Mouse (Mus musculus): Measurements from ENCODE around the gene Lst1. TPM values are rescaled to one million over a fixed set of nuclear protein-coding genes. Genes with fewer than 3 reads are reported as not detected.
A peak's percentile ranks its signal among the peaks of the same experiment; 100 is the strongest.

Lst1 gene
- total RNA-seq, 1 experiment: 2.7 TPM

DNA sequence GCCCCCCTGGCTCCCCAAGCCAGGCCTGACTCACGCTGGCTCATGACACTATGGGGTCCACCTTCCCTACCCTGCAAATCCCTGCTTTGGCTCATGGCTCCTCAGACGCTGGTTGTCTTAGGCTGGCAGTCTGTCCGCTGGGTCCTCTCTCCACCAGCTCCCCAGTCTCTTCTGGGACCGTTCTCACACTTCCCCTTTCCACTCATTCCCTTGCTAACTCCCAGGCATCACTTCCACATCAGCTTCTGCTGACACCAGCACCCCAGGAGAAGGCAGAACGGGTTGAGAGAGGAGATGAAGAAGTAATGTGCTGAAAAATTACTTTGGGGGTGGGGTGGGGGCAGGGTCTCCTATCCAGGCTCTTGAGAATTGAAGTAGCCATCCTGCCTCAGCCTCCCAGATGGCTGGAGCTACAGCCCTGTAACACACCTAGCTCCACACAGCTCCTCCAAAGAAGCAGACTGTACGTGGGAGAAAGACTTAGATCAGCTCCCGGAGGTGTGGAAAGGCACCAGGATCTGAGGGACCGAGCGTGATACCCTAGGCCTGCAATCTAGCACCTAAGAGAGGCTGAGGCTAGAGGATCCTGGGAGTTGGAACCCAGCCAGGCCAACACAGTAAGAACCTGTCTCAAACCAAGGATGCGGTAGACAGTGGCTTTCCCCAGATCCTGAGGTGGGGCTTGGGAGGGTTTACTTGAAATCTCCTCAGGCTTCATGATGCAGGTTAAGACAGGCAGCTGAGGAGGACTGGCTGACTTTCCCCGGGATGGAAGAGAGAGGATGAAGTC, 15.6 kb downstream of the Lst1 start:
- no peak overlapping the region for H3K27ac ChIP-seq (ENCODE audit: insufficient read depth, low read depth, low read length, poor library complexity, severe bottlenecking)
- no peak overlapping the region for H3K9ac ChIP-seq (ENCODE audit: insufficient read depth, low read depth, low read length, poor library complexity, severe bottlenecking)
- no peak for DNase-seq (ENCODE audit: low read depth, low spot score)
- H3K9me3 ChIP-seq (ENCODE audit: control insufficient read depth, insufficient read depth, low read depth, low read length): no peaks in the 10 kb centered on the region
- H3K36me3 ChIP-seq (ENCODE audit: control insufficient read depth, insufficient read depth, low read length, poor library complexity, severe bottlenecking): no peaks in the 10 kb centered on the region
- in situ Hi-C loops (cut with MboI; ENCODE audit: low sequenced_read_pairs in 2 of 2, unreplicated experiment in 2 of 2): no loop called here
- no peak overlapping the region for H3K4me3 ChIP-seq (ENCODE audit: insufficient read depth in 1 of 2, low read depth in 1 of 2, low read length in 2 of 2, poor library complexity in 1 of 2, severe bottlenecking in 1 of 2)
- TF ChIP-seq HCFC1 (IDR thresholded peaks at IDR 0.05; ENCODE audit: borderline replicate concordance, insufficient read depth, low read length) (no peak), CHD2 (IDR thresholded peaks at IDR 0.05; ENCODE audit: low read depth, low read length) (no peak), ZNF384 (IDR thresholded peaks at IDR 0.05; ENCODE audit: low read depth, low read length) (no peak), ZC3H11A (IDR thresholded peaks at IDR 0.05; ENCODE audit: borderline replicate concordance, low read depth, low read length) (no peak), MAFK (IDR thresholded peaks at IDR 0.05; ENCODE audit: insufficient read depth, low read depth, low read length) (no peak)
- H3K4me1 ChIP-seq (ENCODE audit: control insufficient read depth in 2 of 2, insufficient read depth in 2 of 2, low read length in 2 of 2, poor library complexity in 1 of 2): no peaks in the 10 kb centered on the region

DNA sequence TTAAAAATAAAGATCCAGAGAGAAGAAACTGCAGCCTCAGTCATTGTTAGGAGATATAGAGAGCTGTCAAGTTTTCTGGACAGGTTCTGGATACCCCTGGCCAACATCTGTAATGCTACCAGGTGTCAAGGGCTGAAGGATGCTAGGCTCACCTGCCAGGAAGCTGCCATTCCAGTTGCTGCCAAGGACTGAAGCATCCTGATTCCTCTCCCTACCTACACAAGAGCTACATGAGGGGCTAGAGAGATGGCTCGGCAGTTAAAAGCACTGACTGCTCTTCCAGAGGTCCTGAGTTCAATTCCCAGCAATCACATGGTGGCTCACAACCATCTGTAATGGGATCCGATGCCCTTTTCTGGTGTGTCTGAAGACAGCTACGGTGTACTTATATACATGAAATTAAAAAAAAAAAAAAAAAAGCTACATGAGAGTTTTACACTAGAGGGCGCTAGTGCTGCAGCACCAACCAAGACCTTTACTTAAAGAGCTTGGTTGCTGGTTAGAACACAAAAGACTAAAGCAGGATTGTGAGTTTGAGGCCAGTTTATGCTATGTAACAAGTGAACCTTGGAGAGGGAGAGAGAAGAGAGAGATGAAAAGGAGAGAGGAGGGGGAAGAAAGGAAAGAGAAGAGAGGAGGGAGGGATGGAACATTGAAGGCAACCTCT, 19.6 kb downstream of the Lst1 start:
- no peak for DNase-seq (ENCODE audit: low read depth, low spot score)
- in situ Hi-C loops (cut with MboI; ENCODE audit: low sequenced_read_pairs in 2 of 2, unreplicated experiment in 2 of 2): loop anchor here (5.0 kb wide), 1 partner anchor 64 kb away; the partner anchor contains the start of gene Atp6v1g2 (in 2 of the 2)
- H3K27ac ChIP-seq (ENCODE audit: insufficient read depth, low read depth, low read length, poor library complexity, severe bottlenecking): no peak overlapping the region

DNA sequence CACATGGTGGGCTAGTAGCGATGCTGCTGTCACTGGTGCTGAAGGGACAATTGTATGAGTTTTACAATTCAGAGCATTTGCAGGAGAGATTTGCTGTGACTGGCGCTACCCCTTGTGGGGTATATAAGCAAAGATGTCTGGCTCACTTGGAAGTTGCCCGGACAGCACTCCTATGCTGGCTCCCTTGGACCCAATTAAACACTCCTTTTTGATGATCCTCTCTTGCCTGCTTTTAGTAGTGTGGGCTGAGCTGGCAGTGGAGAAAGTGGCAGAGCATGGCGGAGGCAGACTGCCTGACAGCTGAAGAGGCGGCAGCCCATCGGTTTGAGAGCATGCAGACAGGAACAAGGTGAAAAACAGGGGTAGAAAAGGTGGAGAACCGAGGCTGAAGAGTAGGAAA, 20.4 kb downstream of the Lst1 start:
- H3K27ac ChIP-seq (ENCODE audit: insufficient read depth, low read depth, low read length, poor library complexity, severe bottlenecking): no peak overlapping the region
- DNase-seq (ENCODE audit: low read depth, low spot score): no peak
- peaks cover under 1% of the 10 kb centered on the region; the same call in 1 of the 2 replicates for H3K36me3 ChIP-seq (ENCODE audit: control insufficient read depth, insufficient read depth, low read length, poor library complexity, severe bottlenecking)
- no peak overlapping the region for H3K4me3 ChIP-seq (ENCODE audit: insufficient read depth in 1 of 2, low read depth in 1 of 2, low read length in 2 of 2, poor library complexity in 1 of 2, severe bottlenecking in 1 of 2)
- in situ Hi-C loops (cut with MboI; ENCODE audit: low sequenced_read_pairs in 2 of 2, unreplicated experiment in 2 of 2): loop anchor here (5.0 kb wide), 1 partner anchor 65 kb away; the partner anchor contains the start of gene Atp6v1g2 (in 2 of the 2)
- no peaks in the 10 kb centered on the region for H3K9me3 ChIP-seq (ENCODE audit: control insufficient read depth, insufficient read depth, low read depth, low read length)
- TF ChIP-seq ZC3H11A (IDR thresholded peaks at IDR 0.05; ENCODE audit: borderline replicate concordance, low read depth, low read length) (no peak), HCFC1 (IDR thresholded peaks at IDR 0.05; ENCODE audit: borderline replicate concordance, insufficient read depth, low read length) (no peak)
- peaks cover 0 to 3% of the 10 kb centered on the region in 2 experiments; a peak in 1 of 4 replicates for H3K4me1 ChIP-seq (ENCODE audit: control insufficient read depth in 2 of 2, insufficient read depth in 2 of 2, low read length in 2 of 2, poor library complexity in 1 of 2)
- no peak overlapping the region for H3K9ac ChIP-seq (ENCODE audit: insufficient read depth, low read depth, low read length, poor library complexity, severe bottlenecking)

More for the DNA sequence above, 19.6 kb downstream of the Lst1 start:
- H3K9ac ChIP-seq (ENCODE audit: insufficient read depth, low read depth, low read length, poor library complexity, severe bottlenecking): no peak overlapping the region
- no peaks in the 10 kb centered on the region for H3K9me3 ChIP-seq (ENCODE audit: control insufficient read depth, insufficient read depth, low read depth, low read length)
- TF ChIP-seq ZNF384 (IDR thresholded peaks at IDR 0.05; ENCODE audit: low read depth, low read length) (peak; percentile 99), ZC3H11A (IDR thresholded peaks at IDR 0.05; ENCODE audit: borderline replicate concordance, low read depth, low read length) (no peak), CHD2 (IDR thresholded peaks at IDR 0.05; ENCODE audit: low read depth, low read length) (no peak)
- no peak overlapping the region for H3K4me3 ChIP-seq (ENCODE audit: insufficient read depth in 1 of 2, low read depth in 1 of 2, low read length in 2 of 2, poor library complexity in 1 of 2, severe bottlenecking in 1 of 2)
- H3K36me3 ChIP-seq (ENCODE audit: control insufficient read depth, insufficient read depth, low read length, poor library complexity, severe bottlenecking): no peaks in the 10 kb centered on the region
- peaks cover 0 to 3% of the 10 kb centered on the region in 2 experiments; a peak in 1 of 4 replicates for H3K4me1 ChIP-seq (ENCODE audit: control insufficient read depth in 2 of 2, insufficient read depth in 2 of 2, low read length in 2 of 2, poor library complexity in 1 of 2)

DNA sequence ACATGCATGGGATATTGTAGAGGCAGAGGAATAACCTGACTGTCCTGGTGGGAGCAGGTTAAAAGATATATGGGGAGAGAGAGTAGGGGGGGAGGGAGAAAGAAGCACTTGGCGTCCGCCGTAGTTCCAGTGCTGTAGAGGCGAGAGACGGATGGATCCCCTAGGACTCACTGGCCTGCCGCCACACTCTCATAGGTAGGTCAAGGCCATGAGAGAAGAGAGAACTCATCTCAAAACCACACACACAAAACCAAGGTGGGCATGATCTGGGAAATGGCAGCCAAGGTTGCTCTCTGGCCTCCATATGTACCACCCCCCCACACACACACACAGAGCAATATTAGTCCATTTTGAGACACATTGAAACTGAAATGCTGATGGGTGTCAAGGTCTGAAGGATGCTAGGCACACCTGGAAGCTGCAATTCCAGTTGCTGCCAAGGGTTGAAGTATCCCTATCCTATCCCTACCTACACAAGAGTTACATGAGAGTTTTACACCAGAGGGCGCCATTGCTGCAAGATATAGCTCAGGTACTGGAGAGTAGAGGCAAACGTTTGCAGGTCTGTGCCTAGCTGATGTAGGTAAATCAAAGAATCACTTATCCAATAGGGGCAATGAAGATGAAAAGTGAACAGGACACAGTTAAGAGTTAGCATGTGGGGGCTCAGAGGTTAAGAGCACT, 21.7 kb downstream of the Lst1 start:
- Histone ChIP-seq H3K27ac (ENCODE audit: insufficient read depth, low read depth, low read length, poor library complexity, severe bottlenecking) (no peak overlapping the region), H3K4me3 (ENCODE audit: insufficient read depth in 1 of 2, low read depth in 1 of 2, low read length in 2 of 2, poor library complexity in 1 of 2, severe bottlenecking in 1 of 2) (no peak overlapping the region), H3K9ac (ENCODE audit: insufficient read depth, low read depth, low read length, poor library complexity, severe bottlenecking) (no peak overlapping the region), H3K4me1 (ENCODE audit: control insufficient read depth in 2 of 2, insufficient read depth in 2 of 2, low read length in 2 of 2, poor library complexity in 1 of 2) (peaks cover 0 to 8% of the 10 kb centered on the region in 2 experiments; a peak in 1 of 4 replicates), H3K36me3 (ENCODE audit: control insufficient read depth, insufficient read depth, low read length, poor library complexity, severe bottlenecking) (peaks cover 14% of the 10 kb centered on the region), H3K9me3 (ENCODE audit: control insufficient read depth, insufficient read depth, low read depth, low read length) (no peaks in the 10 kb centered on the region)
- in situ Hi-C loops (cut with MboI; ENCODE audit: low sequenced_read_pairs in 2 of 2, unreplicated experiment in 2 of 2): loop anchor here (5.0 kb wide), 1 partner anchor 66 kb away; the partner anchor contains the start of gene Atp6v1g2 (in 2 of the 2)
- DNase-seq (ENCODE audit: low read depth, low spot score): peak; percentile 96
- TF ChIP-seq MAFK (IDR thresholded peaks at IDR 0.05; ENCODE audit: insufficient read depth, low read depth, low read length): no peak
- TF ChIP-seq ZC3H11A (IDR thresholded peaks at IDR 0.05; ENCODE audit: borderline replicate concordance, low read depth, low read length): peak; percentile 16; the same call in 1 of the 2 replicates
